Mouse (Mus musculus): Measurements from ENCODE around the gene C1qtnf12. TPM values are rescaled to one million over a fixed set of nuclear protein-coding genes. Genes with fewer than 3 reads are reported as not detected.

Gene C1qtnf12
- polyA plus RNA-seq (2012; rRNA removed) = 19.3 and 22.2 TPM in 2 replicates

DNA sequence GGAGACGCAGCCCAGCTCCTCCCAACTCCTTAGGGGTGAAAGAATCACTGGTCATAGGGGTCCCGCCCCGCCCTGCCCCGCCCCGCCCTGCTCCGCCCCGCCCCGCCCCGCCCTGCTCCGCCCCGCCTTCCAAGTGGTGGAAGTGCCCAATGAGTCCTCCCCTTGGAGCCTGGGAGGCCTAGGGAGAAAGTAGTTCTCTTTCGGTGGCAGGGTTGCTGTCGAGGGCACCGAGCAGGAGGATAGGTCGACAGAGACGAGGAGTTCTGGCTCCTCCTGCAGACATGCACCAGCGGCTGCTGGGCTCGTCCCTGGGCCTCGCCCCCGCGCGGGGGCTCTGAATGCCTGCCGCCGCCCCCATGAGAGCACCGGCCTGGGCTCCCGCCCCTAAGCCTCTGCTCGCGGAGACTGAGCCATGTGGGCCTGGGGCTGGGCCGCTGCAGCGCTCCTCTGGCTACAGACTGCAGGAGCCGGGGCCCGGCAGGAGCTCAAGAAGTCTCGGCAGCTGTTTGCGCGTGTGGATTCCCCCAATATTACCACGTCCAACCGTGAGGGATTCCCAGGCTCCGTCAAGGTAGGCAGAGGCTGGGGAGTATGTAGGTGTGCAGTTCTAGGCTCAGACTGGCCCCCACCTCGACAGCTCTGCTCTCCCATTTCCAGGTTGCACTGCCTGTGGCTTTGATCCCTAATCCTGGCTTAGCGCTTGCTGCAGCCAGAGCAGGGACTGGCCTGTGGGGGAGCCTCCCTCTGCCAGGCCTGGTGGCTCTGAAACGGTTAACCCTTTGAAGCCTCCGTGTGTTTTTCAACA, at the start of gene C1qtnf12:
Gene C1qtnf12 (plus strand): TSS at position 152 of the 805 bp plus-strand sequence.
- Histone ChIP-seq H3K4me3 (ENCODE audit: insufficient read depth, low read length) (peak within 1 kb of the TSS; percentile 54), H3K4me1 (ENCODE audit: control insufficient read depth, insufficient read depth, low read length) (no peaks in the 10 kb centered on the region; the same call in 1 of the 2 replicates), H3K27ac (ENCODE audit: insufficient read depth, low read length) (no peak within 1 kb of the TSS)
- TF ChIP-seq CTCF (IDR thresholded peaks at IDR 0.05; ENCODE audit: extremely low read depth, insufficient read depth, low read length) (no peak), POLR2A (IDR thresholded peaks at IDR 0.05; ENCODE audit: extremely low read depth, insufficient read depth, low read length) (peak; percentile 52; the same call in 1 of the 2 replicates)

DNA sequence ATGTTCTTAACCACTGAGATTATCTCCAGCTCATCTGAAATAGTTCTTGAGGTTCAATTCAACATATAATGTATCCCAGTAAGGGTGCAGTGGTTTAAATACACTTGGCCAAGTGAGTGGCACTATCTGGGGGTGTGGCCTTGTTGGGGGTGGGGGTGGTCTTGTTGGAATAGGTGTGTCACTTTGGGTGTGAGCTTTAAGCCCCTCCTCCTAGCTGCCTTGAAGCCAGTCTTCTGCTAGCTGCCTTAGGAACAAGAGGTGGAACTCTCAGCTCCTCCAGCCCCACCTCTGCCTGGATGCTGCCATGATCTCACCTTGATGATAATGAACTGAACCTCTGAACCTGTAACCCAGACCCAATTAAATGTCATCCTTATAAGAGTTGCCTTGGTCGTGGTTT, 30.1 kb upstream of the C1qtnf12 start:
- no peaks in the 10 kb centered on the region for H3K4me1 ChIP-seq (ENCODE audit: control insufficient read depth, insufficient read depth, low read length)
- no peak for TF ChIP-seq POLR2A (IDR thresholded peaks at IDR 0.05; ENCODE audit: extremely low read depth, insufficient read depth, low read length)
- TF ChIP-seq CTCF (IDR thresholded peaks at IDR 0.05; ENCODE audit: extremely low read depth, insufficient read depth, low read length) = no peak
- no peak overlapping the region for H3K4me3 ChIP-seq (ENCODE audit: insufficient read depth, low read length)
- no peak overlapping the region for H3K27ac ChIP-seq (ENCODE audit: insufficient read depth, low read length)

DNA sequence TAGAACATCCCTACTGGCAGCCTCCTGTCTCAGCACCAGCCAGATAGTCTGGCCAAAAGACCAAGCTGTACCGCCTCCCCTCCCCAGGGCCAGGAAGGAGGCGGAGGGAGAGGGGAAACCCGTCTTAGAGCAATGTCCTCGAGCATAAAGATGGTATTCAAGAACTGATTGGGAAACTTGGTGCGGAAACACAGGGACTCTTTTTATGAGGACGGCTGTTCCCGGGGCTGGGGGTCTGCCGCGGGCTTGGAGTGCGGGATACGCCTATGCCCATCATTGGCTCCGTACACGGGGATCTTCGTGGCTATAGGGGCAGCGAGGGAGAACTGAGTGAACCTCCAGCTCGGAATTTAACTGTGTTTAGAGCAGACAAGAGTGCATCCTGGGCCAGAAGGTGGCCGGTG, 19.1 kb upstream of the C1qtnf12 start:
- TF ChIP-seq CTCF (IDR thresholded peaks at IDR 0.05; ENCODE audit: extremely low read depth, insufficient read depth, low read length) = no peak
- TF ChIP-seq POLR2A (IDR thresholded peaks at IDR 0.05; ENCODE audit: extremely low read depth, insufficient read depth, low read length) = 0 out of 2 replicates have a peak, but pooled peaks have one; percentile 5
- peak overlapping the region; percentile 56 for H3K27ac ChIP-seq (ENCODE audit: insufficient read depth, low read length)

DNA sequence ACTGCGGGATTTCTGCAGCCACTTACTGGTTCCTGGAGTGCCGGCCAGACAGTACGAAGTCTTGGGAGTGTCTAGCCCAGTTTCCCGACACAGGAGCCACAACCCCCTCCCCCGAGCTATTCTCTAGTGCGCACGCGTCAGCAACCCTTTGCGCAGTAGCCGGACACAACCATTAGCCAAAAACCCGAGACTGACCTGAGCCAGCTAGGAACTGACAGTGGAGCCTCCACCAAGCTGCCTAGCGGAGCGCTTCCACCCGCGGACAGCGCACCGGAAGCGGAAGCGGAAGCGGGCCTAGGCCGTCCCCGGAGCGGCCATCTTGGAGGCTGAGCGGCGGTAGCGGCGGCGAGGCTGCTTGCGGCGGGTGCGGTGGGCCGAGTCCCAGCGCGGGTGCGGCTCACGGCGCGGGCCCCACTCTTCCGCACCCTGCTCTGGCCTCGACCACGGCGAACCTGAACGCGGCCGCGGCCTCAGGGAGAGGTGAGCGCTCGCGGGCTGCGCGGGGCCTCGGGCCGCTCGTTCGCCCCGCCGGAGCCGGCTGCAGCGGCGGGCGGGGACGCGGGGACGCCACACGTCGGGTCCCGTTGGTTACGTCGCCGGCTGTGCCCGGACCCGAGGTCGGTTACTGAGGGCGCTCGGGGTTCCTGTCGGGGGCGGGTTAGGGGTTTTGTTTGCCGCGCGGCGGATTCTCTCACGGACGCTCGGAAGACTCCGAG, 18.4 kb upstream of the C1qtnf12 start, which contains the start of gene Ube2j2:
Gene Ube2j2 (plus strand): TSS at position 298 of the 716 bp plus-strand sequence.
- TF ChIP-seq POLR2A (IDR thresholded peaks at IDR 0.05; ENCODE audit: extremely low read depth, insufficient read depth, low read length) = peak; percentile 75; the same call in 1 of the 2 replicates
- no peak for TF ChIP-seq CTCF (IDR thresholded peaks at IDR 0.05; ENCODE audit: extremely low read depth, insufficient read depth, low read length)
- peaks cover 11% of the 10 kb centered on the region for H3K4me1 ChIP-seq (ENCODE audit: control insufficient read depth, insufficient read depth, low read length)
- peak within 1 kb of the TSS; percentile 56 for H3K27ac ChIP-seq (ENCODE audit: insufficient read depth, low read length)
- peak within 1 kb of the TSS; percentile 48 for H3K4me3 ChIP-seq (ENCODE audit: insufficient read depth, low read length)

More for the DNA sequence above, 19.1 kb upstream of the C1qtnf12 start:
- Histone ChIP-seq H3K4me3 (ENCODE audit: insufficient read depth, low read length) (peak overlapping the region; percentile 48), H3K4me1 (ENCODE audit: control insufficient read depth, insufficient read depth, low read length) (peaks cover 11% of the 10 kb centered on the region)

DNA sequence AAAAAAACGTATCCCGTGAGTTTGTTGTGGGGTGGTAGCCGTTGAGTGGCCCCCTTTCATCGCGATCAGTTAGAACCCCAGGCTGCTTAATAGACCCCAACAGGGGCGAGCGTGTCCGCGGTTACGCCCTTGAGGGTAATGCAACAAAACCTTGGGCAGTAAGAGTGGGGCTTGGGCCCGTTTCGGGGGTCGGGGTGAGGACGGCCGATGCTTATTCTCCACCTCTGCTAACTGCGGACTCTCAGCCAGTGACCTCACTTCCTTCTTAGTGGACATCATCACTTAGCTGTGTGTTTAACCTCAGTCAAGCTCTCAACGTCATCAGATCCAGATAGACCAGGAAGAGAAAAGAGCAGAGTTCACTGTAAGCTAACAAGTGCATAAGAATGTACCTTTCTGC, 17.8 kb upstream of the C1qtnf12 start:
- Histone ChIP-seq H3K27ac (ENCODE audit: insufficient read depth, low read length) (no peak overlapping the region), H3K4me1 (ENCODE audit: control insufficient read depth, insufficient read depth, low read length) (peaks cover 11% of the 10 kb centered on the region)
- TF ChIP-seq POLR2A (IDR thresholded peaks at IDR 0.05; ENCODE audit: extremely low read depth, insufficient read depth, low read length) = no peak
- no peak for TF ChIP-seq CTCF (IDR thresholded peaks at IDR 0.05; ENCODE audit: extremely low read depth, insufficient read depth, low read length)

DNA sequence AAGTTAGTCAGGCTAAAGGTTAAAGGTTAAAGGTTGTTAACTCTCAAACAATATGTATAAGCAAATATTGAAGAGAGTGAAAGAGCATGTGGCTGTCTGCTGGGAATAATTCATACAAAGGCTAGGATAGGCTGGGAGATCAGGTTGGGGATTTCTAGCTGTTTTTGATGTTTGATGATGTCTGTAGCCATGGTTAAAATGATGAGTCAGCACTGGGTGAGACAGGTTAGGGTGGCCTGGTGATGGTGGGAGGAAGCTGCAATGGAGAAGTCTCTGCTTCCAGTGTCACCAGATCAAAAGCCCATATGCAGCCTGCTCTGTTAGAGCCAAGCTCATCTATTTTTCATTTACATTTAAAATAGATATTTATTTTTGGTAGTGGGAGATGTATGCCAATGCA, 15.0 kb upstream of the C1qtnf12 start:
- H3K4me1 ChIP-seq (ENCODE audit: control insufficient read depth, insufficient read depth, low read length) = peaks cover 11% of the 10 kb centered on the region
- TF ChIP-seq POLR2A (IDR thresholded peaks at IDR 0.05; ENCODE audit: extremely low read depth, insufficient read depth, low read length) = no peak
- no peak for TF ChIP-seq CTCF (IDR thresholded peaks at IDR 0.05; ENCODE audit: extremely low read depth, insufficient read depth, low read length)

More for the DNA sequence above, 17.8 kb upstream of the C1qtnf12 start:
- H3K4me3 ChIP-seq (ENCODE audit: insufficient read depth, low read length) = peak overlapping the region; percentile 48

DNA sequence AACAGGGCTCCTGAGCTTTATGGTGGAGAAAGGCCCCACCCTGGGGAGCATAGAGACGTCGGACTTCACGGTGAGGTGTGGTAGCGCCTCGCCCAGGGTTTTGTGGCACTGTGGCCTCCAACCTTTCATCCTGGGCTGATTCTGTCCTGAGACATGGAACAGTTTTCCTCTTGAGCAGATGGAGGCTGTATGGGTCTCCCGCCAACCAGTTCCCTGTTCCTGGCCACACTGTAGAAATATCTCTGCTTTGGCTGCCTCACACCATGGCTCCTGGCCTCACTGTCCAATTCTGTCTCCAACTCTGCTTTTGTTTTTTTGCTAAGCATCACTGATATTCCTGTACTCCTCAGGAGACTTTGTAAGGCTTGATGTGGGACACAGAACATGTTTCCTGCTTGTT, 6.6 kb upstream of the C1qtnf12 start:
- no peaks in the 10 kb centered on the region for H3K4me1 ChIP-seq (ENCODE audit: control insufficient read depth, insufficient read depth, low read length)
- H3K27ac ChIP-seq (ENCODE audit: insufficient read depth, low read length) = no peak overlapping the region
- no peak for TF ChIP-seq POLR2A (IDR thresholded peaks at IDR 0.05; ENCODE audit: extremely low read depth, insufficient read depth, low read length)
- TF ChIP-seq CTCF (IDR thresholded peaks at IDR 0.05; ENCODE audit: extremely low read depth, insufficient read depth, low read length) = no peak
- no peak overlapping the region for H3K4me3 ChIP-seq (ENCODE audit: insufficient read depth, low read length)

More for the DNA sequence above, 15.0 kb upstream of the C1qtnf12 start:
- H3K27ac ChIP-seq (ENCODE audit: insufficient read depth, low read length) = no peak overlapping the region
- H3K4me3 ChIP-seq (ENCODE audit: insufficient read depth, low read length) = no peak overlapping the region

DNA sequence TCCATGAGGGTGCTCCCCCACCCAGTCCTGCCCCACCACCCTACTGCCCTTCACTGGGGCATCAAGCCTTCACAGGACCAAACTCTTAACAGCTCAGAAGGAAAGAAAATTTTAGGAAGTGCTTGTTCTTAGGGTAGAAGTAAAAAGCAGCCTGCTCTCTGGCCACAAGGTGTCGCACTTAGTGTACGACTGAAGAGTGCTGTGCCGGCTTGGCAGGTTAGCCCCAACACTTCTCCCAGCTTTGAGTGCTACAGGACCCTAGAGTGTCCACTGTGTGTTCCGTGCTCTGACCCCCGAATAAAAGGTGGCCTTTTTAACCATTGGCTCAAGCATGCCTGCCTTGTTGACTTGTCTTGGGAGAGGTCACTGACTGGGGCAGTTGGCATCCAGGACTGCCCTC, 2.8 kb upstream of the C1qtnf12 start:
- no peak overlapping the region for H3K27ac ChIP-seq (ENCODE audit: insufficient read depth, low read length)
- H3K4me1 ChIP-seq (ENCODE audit: control insufficient read depth, insufficient read depth, low read length) = no peaks in the 10 kb centered on the region; the same call in 1 of the 2 replicates
- TF ChIP-seq CTCF (IDR thresholded peaks at IDR 0.05; ENCODE audit: extremely low read depth, insufficient read depth, low read length) (peak; percentile 75), POLR2A (IDR thresholded peaks at IDR 0.05; ENCODE audit: extremely low read depth, insufficient read depth, low read length) (no peak)
- H3K4me3 ChIP-seq (ENCODE audit: insufficient read depth, low read length) = no peak overlapping the region

DNA sequence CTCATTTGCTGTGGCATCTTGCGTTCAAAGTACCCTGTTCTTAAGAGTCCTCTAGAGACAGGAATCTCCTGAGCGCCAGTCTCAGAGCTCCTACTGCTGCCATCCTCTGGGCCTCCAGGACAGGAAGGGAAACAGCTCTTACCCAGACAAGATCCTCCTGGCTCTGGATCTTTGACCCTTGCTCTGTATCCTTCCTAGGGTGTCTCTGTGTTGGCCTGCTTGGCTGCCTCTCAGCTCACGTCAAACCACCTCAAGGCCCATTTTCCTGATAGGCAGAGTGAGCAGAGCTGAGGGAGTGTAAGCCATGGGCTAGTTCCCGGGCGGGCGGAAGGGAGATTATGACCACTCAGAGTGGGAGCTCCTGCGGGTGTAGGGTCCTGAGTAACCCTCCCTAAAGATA, 988 bp downstream of the C1qtnf12 start:
- H3K27ac ChIP-seq (ENCODE audit: insufficient read depth, low read length) = no peak overlapping the region
- no peak for TF ChIP-seq POLR2A (IDR thresholded peaks at IDR 0.05; ENCODE audit: extremely low read depth, insufficient read depth, low read length)
- no peak for TF ChIP-seq CTCF (IDR thresholded peaks at IDR 0.05; ENCODE audit: extremely low read depth, insufficient read depth, low read length)
- H3K4me1 ChIP-seq (ENCODE audit: control insufficient read depth, insufficient read depth, low read length) = no peaks in the 10 kb centered on the region; the same call in 1 of the 2 replicates
- H3K4me3 ChIP-seq (ENCODE audit: insufficient read depth, low read length) = peak overlapping the region; percentile 54

All from cortical plate, adult 2 months (tissue).